Mouse (Mus musculus): ENCODE results near the gene Gpr84.

- TF ChIP-seq POLR2A (IDR thresholded peaks at IDR 0.05; ENCODE audit: low read depth, low read length) (no peak), CTCF (conservative IDR thresholded peaks at IDR 0.05; ENCODE audit: insufficient read depth, insufficient read length, low read depth, low read length) (no peak)
Observed at GRCm38 (mm10) chr15:103305792-103306645, 4.4 kb downstream of the Gpr84 start.

All from kidney, adult 2 months (tissue).